Mouse (Mus musculus) forebrain, embryonic 11.5 days (tissue): Measurements from ENCODE around the gene Txlng. TPM values are rescaled to one million over a fixed set of nuclear protein-coding genes. Genes with fewer than 3 reads are reported as not detected.
A peak's percentile ranks its signal among the peaks of the same experiment; 100 is the strongest.

Source experiments
- ATAC-seq: fragments of 200-750 bp; cut with Nextera tagmentation; replicated peaks from 2 replicates; pipeline ENCODE4 v1.8.0; 2017; ENCODE audit warnings: moderate TSS enrichment; ENCODE audit not compliant: low FRiP score
- DNase-seq: peaks from one replicate; pipeline ENCODE4 v3.0.0-alpha.2; 2017; ENCODE audit warnings: low spot score
- H3K27ac ChIP-seq: fragments of 300-500 bp; sonication (generic); 2 replicates; pipeline ENCODE4 v1.5.1; 2014; ENCODE audit warnings: low read depth, low read length
- H3K27me3 ChIP-seq: fragments of 300-500 bp; sonication (generic); 2 replicates; pipeline ENCODE4 v1.6.1; 2014; ENCODE audit warnings: mild to moderate bottlenecking, low read length, mixed read lengths; ENCODE audit not compliant: control insufficient read depth, insufficient read depth
- H3K36me3 ChIP-seq: fragments of 300-500 bp; sonication (generic); 2 replicates; pipeline ENCODE4 v1.6.1; 2014; ENCODE audit warnings: mild to moderate bottlenecking, low read length, moderate library complexity, mixed read lengths; ENCODE audit not compliant: control insufficient read depth, insufficient read depth
- H3K4me1 ChIP-seq: fragments of 300-500 bp; sonication (generic); replicated peaks from 2 replicates; pipeline ENCODE4 v1.6.1; 2014; ENCODE audit warnings: low read length, mixed read lengths; ENCODE audit not compliant: control insufficient read depth, insufficient read depth
- H3K4me2 ChIP-seq: fragments of 300-500 bp; sonication (generic); 2 replicates; pipeline ENCODE4 v1.6.1; 2014; ENCODE audit warnings: low read depth, mild to moderate bottlenecking, low read length, moderate library complexity, mixed read lengths; ENCODE audit not compliant: severe bottlenecking
- H3K4me3 ChIP-seq: fragments of 300-500 bp; sonication (generic); 2 replicates; pipeline ENCODE4 v1.5.1; 2014; ENCODE audit warnings: low read depth, low read length
- H3K9ac ChIP-seq: fragments of 300-500 bp; sonication (generic); 2 replicates; pipeline ENCODE4 v1.6.1; 2014; ENCODE audit warnings: low read length
- H3K9me3 ChIP-seq: fragments of 300-500 bp; sonication (generic); 2 replicates; pipeline ENCODE4 v1.6.1; 2016; ENCODE audit warnings: low read length, mixed read lengths; ENCODE audit not compliant: control insufficient read depth
- WGBS: fragments of 180-500 bp; shearing (Covaris S2); extraction: QIAGEN DNeasy Blood & Tissue Kit; methylation state at CpG from one replicate; pipeline ENCODE4 v1.1.7; 2014; 5-methylcytosine and 5-hydroxymethylcytosine counted together
- polyA plus RNA-seq: library from polyadenylated mRNA; unstranded; fragments of >200 nt; fragmentation: Nextera tagmentation; extraction: Ambion mirVana; gene quantifications from 2 replicates; pipeline ENCODE4 v1.2.1, GENCODE M21; 2014

Txlng gene
- polyA plus RNA-seq, 1 experiment from 2014 or later: 20.9 TPM

DNA sequence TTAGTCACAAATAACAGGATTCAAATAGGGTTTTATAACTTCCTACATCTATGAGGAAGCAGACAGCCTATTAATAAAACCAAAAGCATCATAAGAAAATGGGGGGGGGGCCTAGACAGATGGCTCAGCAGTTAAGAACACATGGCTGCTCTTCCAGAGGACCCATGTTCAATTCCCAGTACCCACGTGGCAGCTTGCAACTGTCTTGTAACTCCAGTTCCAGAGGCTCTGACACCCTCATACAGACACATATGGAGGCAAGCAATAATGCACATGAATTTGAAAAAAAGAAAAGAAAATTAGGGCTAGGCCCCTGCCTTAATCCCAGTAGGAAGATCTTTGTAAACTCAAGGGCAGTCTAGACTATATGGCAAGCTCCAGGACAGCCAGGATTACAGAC is 40.9 kb downstream of the Txlng start:
- 73% methylated on average over 1 of the region's 1 CpGs for WGBS
- H3K4me2 ChIP-seq: no peak overlapping the region
- peaks cover 7% of the 10 kb centered on the region for H3K27me3 ChIP-seq
- no peak overlapping the region for H3K4me3 ChIP-seq
- H3K9me3 ChIP-seq: no peaks in the 10 kb centered on the region
- H3K27ac ChIP-seq: no peak overlapping the region
- H3K9ac ChIP-seq: no peak overlapping the region
- DNase-seq (no peak), ATAC-seq (no peak)
- H3K36me3 ChIP-seq: no peaks in the 10 kb centered on the region
- H3K4me1 ChIP-seq: no peaks in the 10 kb centered on the region

DNA sequence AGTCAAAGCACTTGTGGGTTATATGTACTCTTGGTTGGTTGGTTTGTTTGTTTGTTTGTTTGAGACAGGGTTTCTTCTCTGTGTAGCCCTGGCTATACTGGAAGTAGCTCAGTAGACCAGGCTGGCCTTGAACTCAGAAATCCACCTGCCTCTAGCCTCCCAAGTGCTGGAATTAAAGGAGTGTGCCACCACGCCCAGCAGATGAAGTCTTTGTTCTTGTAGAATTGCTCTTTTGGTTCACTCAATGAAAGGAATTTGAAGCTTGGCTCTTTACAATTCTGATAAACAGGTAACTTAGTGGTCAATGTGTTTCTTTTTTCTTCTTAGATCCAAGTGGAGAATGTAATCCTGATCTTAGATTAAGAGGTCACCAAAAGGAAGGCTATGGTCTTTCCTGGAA is 58.5 kb downstream of the Txlng start:
- 77% methylated on average over 1 of the region's 1 CpGs for WGBS
- no peaks in the 10 kb centered on the region for H3K4me1 ChIP-seq

DNA sequence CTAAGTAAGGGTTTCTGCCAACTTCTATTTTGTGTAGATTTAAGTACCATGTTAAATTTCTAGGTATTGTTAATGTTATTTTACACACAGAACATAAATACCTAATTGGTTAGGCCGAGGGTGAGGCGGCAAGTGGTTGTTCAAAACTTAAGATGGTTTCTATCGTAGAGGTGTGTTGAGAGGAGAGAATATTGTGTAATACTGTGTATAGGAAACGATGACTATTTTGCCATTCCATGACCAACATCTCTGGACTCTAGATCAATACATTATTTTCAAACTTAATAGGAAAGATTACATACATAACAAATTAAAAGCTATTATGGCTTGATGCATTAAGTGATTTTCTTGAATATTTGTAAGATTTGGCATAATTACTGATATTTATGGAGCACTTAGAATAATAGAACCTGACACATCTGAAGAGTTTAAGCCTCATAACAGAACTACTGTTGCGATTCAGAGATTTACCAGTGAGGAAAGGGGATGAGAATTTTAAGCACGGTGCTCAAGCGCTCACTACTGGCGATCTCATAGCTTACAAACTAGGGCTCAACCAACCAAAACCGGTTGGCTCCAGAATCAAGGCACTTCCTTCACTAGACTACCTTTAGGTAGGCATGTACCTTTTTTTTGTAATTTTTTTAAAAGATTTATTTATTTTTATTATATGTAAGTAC is 67.4 kb downstream of the Txlng start:
- Histone ChIP-seq H3K4me2 (peak overlapping the region; percentile 43), H3K4me3 (peak overlapping the region; percentile 49), H3K36me3 (no peaks in the 10 kb centered on the region), H3K4me1 (no peaks in the 10 kb centered on the region), H3K9me3 (no peaks in the 10 kb centered on the region), H3K9ac (peak overlapping the region; percentile 71), H3K27me3 (no peaks in the 10 kb centered on the region), H3K27ac (no peak overlapping the region)
- ATAC-seq (no peak), DNase-seq (no peak)
- WGBS: 59% methylated on average over 9 of the region's 9 CpGs

More for the DNA sequence above, 58.5 kb downstream of the Txlng start:
- Histone ChIP-seq H3K27me3 (no peaks in the 10 kb centered on the region), H3K4me3 (no peak overlapping the region), H3K9ac (no peak overlapping the region), H3K36me3 (no peaks in the 10 kb centered on the region; the same call in 1 of the 2 replicates), H3K9me3 (no peaks in the 10 kb centered on the region), H3K4me2 (no peak overlapping the region), H3K27ac (no peak overlapping the region)
- DNase-seq (no peak), ATAC-seq (no peak)

DNA sequence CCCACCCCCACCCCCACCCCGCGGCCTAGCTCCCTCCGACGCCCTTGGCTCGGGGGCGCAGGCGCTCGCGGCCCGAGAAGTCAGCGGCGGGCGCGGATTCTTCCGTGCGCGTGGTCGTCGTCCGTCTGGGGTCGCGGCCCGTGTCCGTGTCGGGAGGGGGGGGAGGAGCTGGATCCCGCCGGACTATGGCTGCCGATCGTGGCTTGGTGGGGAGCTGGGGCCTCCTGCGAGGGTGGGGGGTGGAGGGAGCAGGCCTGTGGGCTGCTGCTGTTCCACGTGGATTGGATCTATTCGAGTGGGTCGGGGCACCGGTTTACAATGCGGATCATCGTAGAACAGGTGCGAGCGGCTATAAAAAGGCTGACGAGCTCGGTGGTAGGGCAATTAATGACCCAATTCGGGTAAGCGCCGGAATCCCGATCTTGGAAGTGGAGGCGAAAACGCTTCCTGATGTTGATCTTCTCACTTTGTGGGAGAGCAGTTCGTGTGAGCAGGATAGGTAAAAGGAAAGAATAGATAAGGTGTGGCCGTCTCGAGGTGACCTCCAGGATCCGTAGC is 68.2 kb downstream of the Txlng start:
- Histone ChIP-seq H3K36me3 (no peaks in the 10 kb centered on the region), H3K27me3 (no peaks in the 10 kb centered on the region), H3K4me2 (peak overlapping the region; percentile 43), H3K9ac (peak overlapping the region; percentile 71), H3K4me3 (peak overlapping the region; percentile 49), H3K9me3 (no peaks in the 10 kb centered on the region), H3K4me1 (no peaks in the 10 kb centered on the region), H3K27ac (peak overlapping the region; percentile 94)
- 30% methylated on average over 25 of the region's 50 CpGs for WGBS
- no peak for DNase-seq
- 0 out of 2 replicates have a peak, but pooled peaks have one; percentile 0 for ATAC-seq

DNA sequence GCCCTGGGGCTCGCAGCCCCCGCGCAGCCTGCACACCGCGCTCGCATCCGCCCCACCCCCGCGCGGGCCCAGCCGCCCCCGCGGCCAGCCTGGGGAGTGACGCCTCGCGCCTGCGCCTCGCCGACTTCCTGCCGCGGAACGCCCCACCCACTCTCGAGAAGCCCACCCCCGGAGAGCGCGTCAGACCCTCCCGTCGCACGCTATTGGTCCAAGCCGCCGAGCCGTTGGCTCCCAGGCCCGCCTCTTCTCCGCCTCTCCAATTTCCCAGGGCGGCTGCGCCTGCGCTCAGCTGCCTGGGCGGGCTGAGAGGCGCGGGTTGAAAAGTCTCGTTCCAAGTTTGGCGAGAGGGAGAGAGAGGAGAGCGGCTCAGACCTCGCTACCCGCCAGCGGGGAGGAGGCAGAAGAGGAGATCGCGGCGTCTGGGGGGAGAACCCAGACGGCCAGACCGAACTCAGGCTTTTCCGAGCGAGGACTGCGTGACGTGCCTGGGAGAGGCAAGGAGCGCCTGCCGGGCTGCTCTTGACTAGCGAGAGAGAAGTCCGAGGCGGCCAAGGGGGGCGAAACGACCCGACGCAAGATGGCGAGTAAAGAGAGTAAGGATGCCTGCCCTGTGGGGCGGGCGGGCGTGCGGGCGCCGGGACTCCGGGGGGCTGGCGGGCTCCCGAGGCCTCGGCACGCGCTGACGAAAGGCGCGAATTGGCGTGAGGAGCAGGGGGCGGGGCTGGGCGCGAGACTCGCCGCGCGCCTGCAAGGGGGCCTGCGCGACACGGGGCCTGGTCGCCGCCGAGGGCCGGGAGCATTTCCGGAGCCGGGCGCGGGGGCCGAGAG is 68.9 kb downstream of the Txlng start, which contains the start of gene Rbbp7:
Gene Rbbp7, plus strand, starts transcription at position 288 of the 828 bp plus-strand sequence.
- peak within 1 kb of the TSS; percentile 94 for H3K27ac ChIP-seq
- 21% methylated on average over 61 of the region's 100 CpGs for WGBS
- ATAC-seq (peak; percentile 97), DNase-seq (peak; percentile 96)
- no peaks in the 10 kb centered on the region for H3K27me3 ChIP-seq
- H3K4me2 ChIP-seq: peak within 1 kb of the TSS; percentile 44
- peak within 1 kb of the TSS; percentile 49 for H3K4me3 ChIP-seq
- peak within 1 kb of the TSS; percentile 71 for H3K9ac ChIP-seq
- no peaks in the 10 kb centered on the region for H3K9me3 ChIP-seq
- H3K4me1 ChIP-seq: no peaks in the 10 kb centered on the region
- no peaks in the 10 kb centered on the region for H3K36me3 ChIP-seq

DNA sequence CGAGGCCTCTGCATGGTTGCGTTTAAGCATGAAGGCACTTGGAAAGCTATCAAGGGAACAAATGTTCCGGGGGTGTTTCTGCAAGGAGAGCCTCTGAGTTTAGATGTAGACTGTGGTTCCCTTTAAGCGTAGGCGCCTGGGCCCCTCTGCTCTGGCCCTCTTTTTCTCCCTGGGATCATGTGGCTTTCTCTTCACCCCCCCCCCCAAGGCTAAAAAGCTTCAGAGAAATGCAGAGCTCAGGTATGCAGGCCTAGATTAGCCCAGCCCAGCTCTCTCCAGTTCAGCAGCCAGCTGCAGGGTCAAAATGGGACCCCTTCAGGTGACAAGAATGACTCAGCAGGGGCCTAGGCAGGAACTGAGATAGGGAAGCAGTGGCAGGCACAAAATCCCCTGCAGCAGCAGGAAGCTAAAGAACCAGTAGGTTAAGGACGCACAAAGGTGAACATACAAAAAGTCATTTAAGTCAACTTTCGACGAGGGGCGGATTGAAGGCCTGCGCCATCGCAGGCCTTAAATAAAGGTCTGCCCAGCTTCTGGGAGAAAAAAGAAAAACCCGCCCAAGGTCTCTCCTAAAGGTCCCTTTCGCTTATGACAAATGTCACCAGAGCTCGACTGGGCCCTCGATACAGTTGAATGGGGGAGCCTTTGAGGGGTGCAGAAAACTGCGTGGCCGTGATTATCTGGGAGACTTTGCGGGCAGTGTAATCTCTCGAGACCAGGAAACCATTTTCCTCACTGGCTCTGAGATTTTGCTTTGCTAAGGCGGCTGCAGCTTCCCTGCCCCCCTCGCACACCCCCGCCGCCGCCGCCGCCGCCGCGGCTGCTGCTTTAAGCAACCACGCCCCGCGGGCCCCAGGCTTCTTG is 69.8 kb downstream of the Txlng start:
- Histone ChIP-seq H3K9ac (peak overlapping the region; percentile 43), H3K4me1 (no peaks in the 10 kb centered on the region), H3K9me3 (no peaks in the 10 kb centered on the region), H3K4me2 (peak overlapping the region; percentile 44), H3K27ac (peak overlapping the region; percentile 78), H3K36me3 (no peaks in the 10 kb centered on the region), H3K27me3 (no peaks in the 10 kb centered on the region), H3K4me3 (peak overlapping the region; percentile 49)
- ATAC-seq (peak; percentile 10; the same call in 1 of the 2 replicates), DNase-seq (peak; percentile 54)
- 23% methylated on average over 30 of the region's 32 CpGs for WGBS

DNA sequence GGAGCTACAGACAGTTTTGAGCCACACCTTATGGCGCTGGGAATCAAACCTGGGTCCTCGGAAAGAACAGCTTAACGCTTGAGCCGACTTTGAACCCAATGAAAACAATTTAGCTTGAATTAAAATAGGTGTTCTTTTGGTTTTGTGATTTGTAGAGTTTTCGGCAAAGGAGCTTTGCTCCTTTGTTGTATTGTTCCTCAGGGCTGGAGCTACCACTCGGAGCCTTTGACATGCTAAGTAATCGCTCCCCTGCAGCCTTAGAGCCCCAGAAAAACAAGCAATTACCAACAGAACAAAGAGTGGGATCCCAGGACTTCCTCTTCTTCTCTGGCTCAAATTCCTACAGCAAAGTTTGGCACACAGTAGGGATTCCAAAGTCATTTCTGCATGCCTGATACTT is 73.2 kb downstream of the Txlng start:
- Histone ChIP-seq H3K27ac (no peak overlapping the region), H3K9ac (no peak overlapping the region), H3K27me3 (no peaks in the 10 kb centered on the region), H3K9me3 (no peaks in the 10 kb centered on the region), H3K4me2 (no peak overlapping the region), H3K4me1 (no peaks in the 10 kb centered on the region), H3K36me3 (no peaks in the 10 kb centered on the region), H3K4me3 (no peak overlapping the region)
- 28% methylated on average over 7 of the region's 7 CpGs for WGBS
- DNase-seq (no peak), ATAC-seq (no peak)

DNA sequence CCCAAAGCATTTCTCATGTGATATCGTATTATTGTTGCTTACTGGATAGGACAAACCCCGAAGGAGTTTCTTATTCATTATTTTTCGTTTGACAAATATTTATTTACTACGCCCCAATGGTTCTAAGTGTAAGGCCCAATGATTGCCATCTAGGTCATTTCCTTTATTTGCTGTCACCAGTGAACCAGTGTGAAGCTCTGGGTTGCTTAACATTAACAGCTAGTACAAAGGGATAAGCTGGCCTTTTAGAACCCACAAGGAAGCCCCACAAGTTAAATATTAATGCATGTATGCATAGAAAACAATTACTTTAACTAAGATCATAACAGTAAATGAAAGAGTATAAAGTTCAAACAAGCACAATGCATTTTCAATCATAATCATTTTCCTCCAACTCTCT is 74.9 kb downstream of the Txlng start:
- no peaks in the 10 kb centered on the region for H3K36me3 ChIP-seq

More for the DNA sequence above, 74.9 kb downstream of the Txlng start:
- DNase-seq (no peak), ATAC-seq (no peak)
- Histone ChIP-seq H3K4me1 (no peaks in the 10 kb centered on the region), H3K4me2 (no peak overlapping the region), H3K9ac (no peak overlapping the region), H3K27ac (no peak overlapping the region), H3K27me3 (no peaks in the 10 kb centered on the region), H3K9me3 (no peaks in the 10 kb centered on the region), H3K4me3 (no peak overlapping the region)
- 83% methylated on average over 4 of the region's 4 CpGs for WGBS
